Mouse (Mus musculus): ENCODE data around the gene Ergic1.

The Ergic1 gene

GRCm38 (mm10) chr17:26575786-26576690 is 14.7 kb downstream of the Ergic1 start:
- peak in 1 of 2 experiments; percentile 73 for DNase-seq (ENCODE audit: low spot score in 2 of 2)

GRCm38 (mm10) chr17:26576833-26577232 is 15.5 kb downstream of the Ergic1 start:
- no peak for DNase-seq (ENCODE audit: low spot score in 2 of 2)

GRCm38 (mm10) chr17:26577309-26577708 is 16.0 kb downstream of the Ergic1 start:
- DNase-seq (ENCODE audit: low spot score in 2 of 2) = no peak

- DNase-seq (ENCODE audit: low spot score in 2 of 2) = no peak
These were observed 16.9 kb downstream of the Ergic1 start for GRCm38 (mm10) chr17:26578162-26578561.

- no peak for DNase-seq (ENCODE audit: low spot score in 2 of 2)
These were observed 17.5 kb downstream of the Ergic1 start for GRCm38 (mm10) chr17:26578771-26579170.

GRCm38 (mm10) chr17:26579396-26579795 is 18.1 kb downstream of the Ergic1 start:
- DNase-seq (ENCODE audit: low spot score in 2 of 2) = no peak

GRCm38 (mm10) chr17:26580873-26581401 is 19.6 kb downstream of the Ergic1 start:
- DNase-seq (ENCODE audit: low spot score in 2 of 2) = no peak

GRCm38 (mm10) chr17:26582297-26582696 is 21.0 kb downstream of the Ergic1 start:
- no peak for DNase-seq (ENCODE audit: low spot score in 2 of 2)

- DNase-seq (ENCODE audit: low spot score in 2 of 2) = no peak
These were observed 21.8 kb downstream of the Ergic1 start for GRCm38 (mm10) chr17:26583056-26583455.

GRCm38 (mm10) chr17:26583606-26584005 is 22.3 kb downstream of the Ergic1 start:
- DNase-seq (ENCODE audit: low spot score in 2 of 2) = no peak

GRCm38 (mm10) chr17:26584063-26584462 is 22.8 kb downstream of the Ergic1 start:
- DNase-seq (ENCODE audit: low spot score in 2 of 2) = no peak

- DNase-seq (ENCODE audit: low spot score in 2 of 2) = no peak
These were observed 23.4 kb downstream of the Ergic1 start for GRCm38 (mm10) chr17:26584558-26585136.

GRCm38 (mm10) chr17:26587961-26588487 is 26.7 kb downstream of the Ergic1 start:
- DNase-seq (ENCODE audit: low spot score in 2 of 2) = no peak

- no peak for DNase-seq (ENCODE audit: low spot score in 2 of 2)
These were observed 31.2 kb downstream of the Ergic1 start for GRCm38 (mm10) chr17:26592510-26592909.

- no peak for DNase-seq (ENCODE audit: low spot score in 2 of 2)
These were observed 31.9 kb downstream of the Ergic1 start for GRCm38 (mm10) chr17:26593199-26593598.

- DNase-seq (ENCODE audit: low spot score in 2 of 2) = no peak
These were observed 32.9 kb downstream of the Ergic1 start for GRCm38 (mm10) chr17:26594171-26594570.

- DNase-seq (ENCODE audit: low spot score in 2 of 2) = no peak
These were observed 33.7 kb downstream of the Ergic1 start for GRCm38 (mm10) chr17:26594958-26595357.

- DNase-seq (ENCODE audit: low spot score in 2 of 2) = no peak
These were observed 34.3 kb downstream of the Ergic1 start for GRCm38 (mm10) chr17:26595448-26596167.

- DNase-seq (ENCODE audit: low spot score in 2 of 2) = peak; percentile 58 to 68
These were observed 34.9 kb downstream of the Ergic1 start for GRCm38 (mm10) chr17:26596168-26596658.

GRCm38 (mm10) chr17:26596856-26597481 is 35.7 kb downstream of the Ergic1 start:
- no peak for DNase-seq (ENCODE audit: low spot score in 2 of 2)

- no peak for DNase-seq (ENCODE audit: low spot score in 2 of 2)
These were observed 37.6 kb downstream of the Ergic1 start for GRCm38 (mm10) chr17:26598845-26599244.

Data from right cerebral cortex, postnatal 36 days (tissue).